Mouse (Mus musculus) liver, adult 2 months (tissue): ENCODE measurements around the gene I0C0044D17Rik.

Experiments used
- CTCF ChIP-seq: fragments of 200-500 bp; IDR thresholded peaks from 2 replicates; pipeline ENCODE4 v1.5.1; 2011; ENCODE audit warnings: low read depth, low read length, control low read depth
- POLR2A ChIP-seq: fragments of 200-500 bp; IDR thresholded peaks from 2 replicates; pipeline ENCODE4 v1.6.1; 2011; ENCODE audit warnings: low read length, control low read depth; ENCODE audit not compliant: insufficient read depth; ENCODE audit errors: extremely low read depth

- TF ChIP-seq POLR2A = no peak
- no peak for TF ChIP-seq CTCF
Measured at GRCm38 (mm10) chr4:98843906-98844597, 20.4 kb upstream of the I0C0044D17Rik start.
